Mouse (Mus musculus) E14TG2a.4 (cell line): ENCODE results near the gene Rnft1.
"Not testable (repeated sequence)": the region's sequence is repeated elsewhere in the genome, so short reads cannot be mapped to it uniquely, and the experiment has no call there.

Experiments used
- CTCF ChIP-seq: conservative IDR thresholded peaks from 2 replicates; pipeline ENCODE4 v1.5.1; 2014; ENCODE audit warnings: low read length
- NANOG ChIP-seq: IDR thresholded peaks from 2 replicates; pipeline ENCODE4 v1.6.1; 2014; ENCODE audit warnings: borderline replicate concordance, low read length, mixed read lengths
- POU5F1 ChIP-seq: IDR thresholded peaks from 2 replicates; pipeline ENCODE4 v1.6.1; 2014; ENCODE audit warnings: low read length, borderline replicate concordance

DNA sequence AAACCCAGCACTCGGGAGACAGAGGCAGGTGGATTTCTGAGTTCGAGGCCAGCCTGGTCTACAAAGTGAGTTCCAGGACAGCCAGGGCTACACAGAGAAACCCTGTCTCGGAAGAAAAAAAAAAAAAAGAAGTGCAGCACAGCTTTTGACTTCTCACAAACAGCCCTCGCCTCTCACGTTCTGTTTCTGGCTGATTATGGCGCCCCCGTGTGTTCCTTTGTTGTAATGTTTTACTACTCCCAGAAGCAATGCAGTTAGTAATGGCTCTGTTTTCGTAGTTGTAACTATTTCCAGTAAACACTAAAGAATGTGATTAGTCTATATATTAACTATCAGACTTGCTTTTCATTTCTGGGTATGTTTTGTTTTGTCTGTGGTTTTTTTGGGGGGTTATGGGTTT lies 20.2 kb upstream of the Rnft1 start:
- TF ChIP-seq CTCF = peak; percentile 42
- TF ChIP-seq NANOG, POU5F1: not testable (repeated sequence)
